Mouse (Mus musculus) heart, postnatal 25 days (tissue): Measurements from ENCODE around the gene Actn3. TPM values are rescaled to one million over a fixed set of nuclear protein-coding genes. Genes with fewer than 3 reads are reported as not detected.

Experiments
- DNase-seq: peaks from one replicate; pipeline ENCODE4 v3.0.0; 2022; ENCODE audit warnings: low spot score
- intact Hi-C: fragments of 180-260 bp; cut with DNase I; formaldehyde crosslinking; loops from one replicate; pipeline ENCODE4 v1.15.1; 2025
- total RNA-seq, 2 experiments: library from RNA; stranded (reverse); gene quantifications; 2 replicates each; pipeline ENCODE4 v1.2.3; 2021

Actn3 gene
- total RNA-seq, 2 experiments from 2014 or later: 0.42 to 0.53 TPM

GRCm38 (mm10) chr19:4865147-4865546 is 12.6 kb downstream of the Actn3 start:
- intact Hi-C loops: no loop called here
- no peak for DNase-seq

- intact Hi-C loops: no loop called here
- no peak for DNase-seq
These were observed 14.7 kb downstream of the Actn3 start for GRCm38 (mm10) chr19:4863048-4863447.

GRCm38 (mm10) chr19:4859081-4859480 is 18.6 kb downstream of the Actn3 start:
- DNase-seq: no peak
- intact Hi-C loops: no loop called here

- DNase-seq: no peak
- intact Hi-C loops: no loop called here
These were observed 21.8 kb downstream of the Actn3 start for GRCm38 (mm10) chr19:4855951-4856350.

- intact Hi-C loops: no loop called here
- DNase-seq: no peak
These were observed 22.3 kb downstream of the Actn3 start for GRCm38 (mm10) chr19:4855470-4855820.

- peak; percentile 81 for DNase-seq
- intact Hi-C loops: no loop called here
These were observed 22.9 kb downstream of the Actn3 start, which contains the start of gene Ctsf for GRCm38 (mm10) chr19:4854552-4855469. Gene Ctsf (plus strand): TSS chr19:4855130.

GRCm38 (mm10) chr19:4850281-4850680 is 27.4 kb downstream of the Actn3 start:
- intact Hi-C loops: no loop called here
- DNase-seq: no peak

- intact Hi-C loops: loop anchor here (1.0 kb wide), 1 partner anchor 94 kb away; no protein-coding TSS in a partner anchor
- no peak for DNase-seq
These were observed 27.9 kb downstream of the Actn3 start for GRCm38 (mm10) chr19:4849800-4850199.

- intact Hi-C loops: no loop called here
- no peak for DNase-seq
These were observed 30.2 kb downstream of the Actn3 start for GRCm38 (mm10) chr19:4847490-4847889.

- intact Hi-C loops: no loop called here
- DNase-seq: no peak
These were observed 31.9 kb downstream of the Actn3 start for GRCm38 (mm10) chr19:4845846-4846245.

GRCm38 (mm10) chr19:4842611-4843010 is 35.1 kb downstream of the Actn3 start:
- intact Hi-C loops: no loop called here

GRCm38 (mm10) chr19:4840848-4841247 is 36.9 kb downstream of the Actn3 start:
- intact Hi-C loops: no loop called here
- DNase-seq: no peak

More at GRCm38 (mm10) chr19:4842611-4843010, 35.1 kb downstream of the Actn3 start:
- DNase-seq: no peak

GRCm38 (mm10) chr19:4839149-4839548 is 38.6 kb downstream of the Actn3 start, which contains the start of the genes Ccs and Ccdc87:
Gene Ccs (minus strand): TSS chr19:4839332.
Gene Ccdc87 (plus strand): TSS chr19:4839366.
- peak; percentile 94 for DNase-seq
- intact Hi-C loops: loop anchor here (5.0 kb wide), 1 partner anchor 212 kb away; the partner anchor contains the start of gene Rce1

- DNase-seq: no peak
- intact Hi-C loops: loop anchor here (5.0 kb wide), 1 partner anchor 211 kb away; the partner anchor contains the start of gene Rce1
These were observed 39.1 kb downstream of the Actn3 start for GRCm38 (mm10) chr19:4838526-4839140.

- intact Hi-C loops: loop anchor here (5.0 kb wide), 1 partner anchor 210 kb away; the partner anchor contains the start of gene Rce1
- no peak for DNase-seq
These were observed 40.7 kb downstream of the Actn3 start for GRCm38 (mm10) chr19:4837049-4837448.

- intact Hi-C loops: loop anchor here (5.0 kb wide), 1 partner anchor 209 kb away; the partner anchor contains the start of gene Rce1
- no peak for DNase-seq
These were observed 41.6 kb downstream of the Actn3 start for GRCm38 (mm10) chr19:4836096-4836495.

GRCm38 (mm10) chr19:4833977-4834376 is 43.7 kb downstream of the Actn3 start:
- DNase-seq: no peak
- intact Hi-C loops: no loop called here

GRCm38 (mm10) chr19:4829156-4829555 is 48.6 kb downstream of the Actn3 start:
- intact Hi-C loops: no loop called here

GRCm38 (mm10) chr19:4828444-4829114 is 49.1 kb downstream of the Actn3 start:
- intact Hi-C loops: no loop called here
- no peak for DNase-seq

More at GRCm38 (mm10) chr19:4829156-4829555, 48.6 kb downstream of the Actn3 start:
- DNase-seq: peak; percentile 26

- intact Hi-C loops: no loop called here
- peak; percentile 70 for DNase-seq
These were observed 56.9 kb downstream of the Actn3 start for GRCm38 (mm10) chr19:4820678-4821303.
